Mouse (Mus musculus) cortical plate, adult 2 months (tissue): ENCODE data around the gene Adam10.

Experiments
- CTCF ChIP-seq: fragments of 200-500 bp; IDR thresholded peaks from 2 replicates; pipeline ENCODE4 v1.5.1; 2011; ENCODE audit warnings: mild to moderate bottlenecking, control low read depth, low read length; ENCODE audit not compliant: insufficient read depth; ENCODE audit errors: extremely low read depth
- POLR2A ChIP-seq: fragments of 200-500 bp; IDR thresholded peaks from 2 replicates; pipeline ENCODE4 v1.6.1; 2011; ENCODE audit warnings: mild to moderate bottlenecking, low read length, control low read depth; ENCODE audit not compliant: insufficient read depth; ENCODE audit errors: extremely low read depth

DNA sequence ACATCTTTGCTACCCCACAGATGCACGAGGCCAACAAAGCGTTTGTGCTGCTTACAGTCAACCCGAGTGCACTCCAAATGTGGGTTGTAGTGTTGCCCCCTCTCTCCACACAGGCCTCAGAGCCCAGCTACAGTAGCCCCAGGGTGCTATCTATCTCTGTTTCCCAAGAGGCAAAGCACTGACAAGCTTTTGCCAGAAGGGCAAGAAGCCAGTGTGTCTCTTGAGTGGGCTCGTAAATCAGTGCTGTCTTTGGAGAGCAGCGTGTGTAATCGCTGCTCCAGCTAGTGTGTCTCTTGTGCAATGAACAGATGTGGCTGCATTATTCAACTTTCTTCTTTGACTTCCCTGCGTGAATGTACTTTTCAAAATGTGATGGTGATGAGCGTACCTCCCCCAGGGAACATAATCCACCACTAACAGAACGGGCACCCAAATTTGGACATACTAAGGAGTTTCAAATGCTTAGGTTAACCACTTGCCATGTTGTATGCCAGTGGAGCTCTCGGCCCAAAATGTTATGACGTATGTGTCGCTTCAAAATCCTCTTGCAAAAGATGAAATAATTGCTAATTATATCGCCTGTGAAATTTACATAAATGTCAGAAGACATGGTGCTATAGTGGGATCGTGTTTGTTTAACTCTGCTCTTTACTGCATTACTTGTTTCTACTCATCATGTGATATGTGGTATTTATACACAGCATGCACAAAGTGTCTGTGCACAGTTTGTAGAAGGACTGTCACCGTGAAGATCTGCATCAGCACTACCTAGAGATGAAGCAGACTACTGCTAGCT is 116.0 kb downstream of the Adam10 start:
- no peak for TF ChIP-seq CTCF
- no peak for TF ChIP-seq POLR2A
